Mouse (Mus musculus) testis, adult 2 months (tissue): ENCODE measurements around the gene Senp1.

Experiments used
- CTCF ChIP-seq: fragments of 200-500 bp; IDR thresholded peaks from 2 replicates; pipeline ENCODE4 v1.5.1; 2012; ENCODE audit warnings: low read depth, mild to moderate bottlenecking, inconsistent platforms, low read length, moderate library complexity; ENCODE audit not compliant: control insufficient read depth, insufficient read depth, insufficient replicate concordance
- POLR2A ChIP-seq: fragments of 200-500 bp; IDR thresholded peaks from 2 replicates; pipeline ENCODE4 v1.6.1; 2012; ENCODE audit warnings: low read depth, mild to moderate bottlenecking, inconsistent platforms, low read length, moderate library complexity; ENCODE audit not compliant: control insufficient read depth

- TF ChIP-seq CTCF: no peak
- no peak for TF ChIP-seq POLR2A
Observed at GRCm38 (mm10) chr15:98140809-98141208, 47.3 kb upstream of the Senp1 start.
